Mouse (Mus musculus) cerebellum, adult 11 months (tissue): ENCODE data around the gene Rnf7.

Source experiments
- DNase-seq: peaks from one replicate; pipeline ENCODE4 v3.0.0; 2022

The Rnf7 gene

GRCm38 (mm10) chr9:96469556-96470265 lies 8.8 kb downstream of the Rnf7 start:
- no peak for DNase-seq

GRCm38 (mm10) chr9:96463708-96464107 lies 14.8 kb downstream of the Rnf7 start:
- DNase-seq = no peak

- no peak for DNase-seq
Observed at GRCm38 (mm10) chr9:96461607-96462006, 16.9 kb downstream of the Rnf7 start.

DNA sequence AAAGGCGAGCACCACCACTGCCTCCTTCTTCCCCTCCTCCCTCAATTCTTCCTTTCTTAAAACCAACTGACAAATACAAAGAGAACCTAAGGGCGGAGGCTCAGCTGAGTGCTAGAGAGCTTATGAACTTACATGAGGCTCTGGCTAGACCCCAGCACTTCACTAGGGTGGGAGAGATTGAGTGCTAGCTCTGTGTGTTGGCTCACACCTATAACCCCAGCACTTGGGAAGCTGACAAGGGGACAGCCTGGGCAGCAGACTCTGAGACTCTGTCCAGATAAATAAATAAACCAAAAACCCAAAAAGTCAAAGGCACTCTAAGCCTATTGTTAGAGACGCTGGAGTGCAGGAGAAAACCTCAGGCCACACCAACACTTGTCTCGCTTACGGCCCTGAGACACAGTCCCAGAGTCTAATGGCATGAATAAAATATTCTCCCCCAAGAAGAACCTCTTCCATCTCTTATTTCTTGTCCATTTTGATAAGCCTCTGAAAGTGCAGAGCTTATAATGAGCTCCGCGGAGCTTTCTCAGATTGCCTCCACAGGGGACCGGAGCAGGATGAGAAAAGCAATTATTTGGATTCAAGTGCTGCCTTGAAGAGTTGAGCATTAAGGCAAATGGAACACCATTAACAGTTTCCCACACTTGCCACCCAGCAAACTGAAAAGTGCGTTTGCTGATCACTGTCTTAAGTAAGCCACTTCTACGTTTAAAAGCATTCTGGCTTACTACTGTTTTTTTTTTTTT lies 18.2 kb downstream of the Rnf7 start:
- DNase-seq = no peak

DNA sequence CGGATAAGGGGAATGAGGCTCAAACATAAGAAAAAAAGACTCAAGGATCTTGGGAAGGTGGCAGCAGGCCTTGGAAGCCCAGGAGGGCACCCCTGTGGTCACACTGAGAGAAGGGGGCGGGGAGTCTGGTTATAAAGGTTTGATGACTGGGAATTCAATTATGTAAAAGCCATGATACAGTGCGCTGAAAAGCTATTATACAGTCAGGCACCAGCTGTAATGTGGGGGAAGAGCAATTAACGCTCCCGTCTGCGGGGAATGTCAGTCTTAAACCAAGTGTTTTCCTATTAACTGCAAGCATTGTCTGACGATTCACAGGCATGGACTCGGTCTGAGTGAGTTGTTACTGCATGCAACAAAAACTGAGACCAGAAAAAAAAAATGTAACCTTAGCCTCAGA lies 22.9 kb downstream of the Rnf7 start:
- no peak for DNase-seq

- DNase-seq = no peak
Observed at GRCm38 (mm10) chr9:96452956-96453355, 25.5 kb downstream of the Rnf7 start.

DNA sequence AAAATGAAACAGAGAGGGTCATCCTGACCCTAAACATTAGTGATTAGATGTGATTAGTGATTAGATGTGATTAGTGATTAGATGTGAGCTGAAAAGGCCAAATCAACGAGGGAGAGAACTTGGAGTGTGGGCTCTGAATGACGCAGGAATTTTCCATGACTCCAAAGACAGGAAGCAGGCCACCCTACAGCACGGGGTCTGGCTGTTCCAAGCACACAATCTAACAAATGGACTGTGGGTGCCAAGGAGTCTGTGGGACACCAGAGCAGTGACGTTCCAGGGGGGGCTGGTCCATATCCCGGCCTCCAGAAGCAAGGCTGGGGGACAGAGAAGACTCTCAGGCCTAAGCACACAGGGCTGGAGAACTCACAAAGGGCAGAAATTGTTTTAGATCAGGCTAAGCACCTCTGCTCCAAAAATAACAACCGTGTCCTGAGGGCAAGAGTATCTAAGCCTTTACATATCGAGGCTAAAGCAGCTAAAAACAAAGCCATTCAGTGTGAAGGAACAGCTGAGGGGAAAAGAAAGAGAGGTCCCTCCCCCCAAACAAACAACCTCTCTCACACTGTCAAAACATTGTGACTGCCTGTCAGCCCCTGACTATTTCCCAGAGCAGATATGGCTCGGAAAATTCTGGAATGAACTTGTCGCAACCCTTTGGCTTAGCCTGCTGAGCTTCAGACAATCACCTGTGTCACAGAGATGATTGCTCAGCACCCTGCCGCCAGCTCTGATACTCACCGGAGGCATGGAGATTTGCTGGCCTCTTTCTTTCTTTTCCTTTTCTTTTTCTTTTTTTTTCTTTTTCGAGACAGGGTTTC lies 27.4 kb downstream of the Rnf7 start:
- DNase-seq = no peak

DNA sequence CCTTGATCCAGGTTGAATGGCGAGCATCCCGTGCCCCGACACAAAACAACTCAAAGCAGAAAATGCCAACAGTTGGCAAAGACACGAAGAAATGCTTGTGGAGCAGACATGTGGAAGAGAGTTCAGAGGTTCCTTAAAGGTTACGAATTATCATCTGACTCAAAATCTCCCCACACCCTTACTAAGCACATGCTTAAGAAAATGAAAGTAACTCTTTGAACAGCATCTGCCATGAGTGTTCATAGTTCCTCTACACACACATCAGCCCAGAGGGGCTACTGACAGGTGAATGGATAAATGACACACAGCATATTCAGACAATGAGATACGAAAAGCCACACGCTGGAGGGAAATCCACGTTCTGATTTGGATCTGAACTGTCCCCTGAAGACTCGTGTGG lies 29.0 kb downstream of the Rnf7 start:
- no peak for DNase-seq

- no peak for DNase-seq
Observed at GRCm38 (mm10) chr9:96445351-96445750, 33.1 kb downstream of the Rnf7 start.

- no peak for DNase-seq
Observed at GRCm38 (mm10) chr9:96442081-96442480, 36.4 kb downstream of the Rnf7 start.

GRCm38 (mm10) chr9:96438334-96438871 lies 40.1 kb downstream of the Rnf7 start:
- peak; percentile 15 for DNase-seq

DNA sequence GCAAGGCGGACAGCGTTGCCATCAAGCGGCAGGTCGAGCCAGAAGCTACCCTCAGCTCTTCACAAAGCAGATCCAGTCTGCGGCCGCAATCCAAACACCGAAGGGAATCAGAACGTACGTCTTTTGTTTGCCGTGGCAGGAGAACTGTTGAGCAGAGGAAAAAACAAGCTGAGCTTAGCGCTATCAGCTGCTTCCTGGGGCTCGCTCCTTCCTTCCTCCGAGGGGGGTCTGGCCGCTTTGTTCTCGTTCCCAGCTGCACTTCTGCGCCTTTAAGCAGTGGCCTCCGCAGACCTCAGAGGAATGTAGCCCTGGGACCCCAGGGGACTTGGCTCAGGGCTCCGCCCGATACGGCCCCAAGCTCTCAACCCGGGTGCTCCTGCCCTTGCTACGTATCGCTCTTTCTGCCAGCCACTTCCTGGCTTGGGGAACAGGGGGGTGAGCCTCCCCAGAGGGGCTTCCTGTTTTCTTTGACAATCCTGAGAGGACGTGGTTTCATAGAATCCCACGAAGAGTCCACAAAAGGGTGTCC lies 40.6 kb downstream of the Rnf7 start:
- peak; percentile 13 for DNase-seq

- DNase-seq = no peak
Observed at GRCm38 (mm10) chr9:96436901-96437804, 41.3 kb downstream of the Rnf7 start.

DNA sequence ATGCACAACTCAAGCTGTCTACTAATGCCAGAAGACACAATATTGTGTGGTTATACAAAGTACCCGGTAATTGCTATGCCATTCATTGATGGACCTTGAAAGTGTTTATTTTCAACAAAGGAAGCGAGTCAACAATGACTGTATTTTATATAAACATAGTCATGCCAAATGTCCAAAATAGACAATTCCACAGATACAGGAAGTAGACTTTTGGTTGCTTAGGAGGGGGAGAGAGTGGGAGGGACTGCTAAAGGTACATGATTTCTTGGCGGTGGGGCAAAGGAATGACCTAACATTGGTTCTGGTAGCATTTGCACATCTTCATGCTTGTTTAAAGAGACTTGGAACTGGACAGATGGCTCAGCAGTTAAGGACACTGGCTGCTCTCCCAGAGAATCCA lies 45.9 kb downstream of the Rnf7 start:
- DNase-seq = no peak

GRCm38 (mm10) chr9:96431081-96431480 lies 47.4 kb downstream of the Rnf7 start:
- DNase-seq = no peak

- DNase-seq = no peak
Observed at GRCm38 (mm10) chr9:96428336-96429046, 50.0 kb downstream of the Rnf7 start.

DNA sequence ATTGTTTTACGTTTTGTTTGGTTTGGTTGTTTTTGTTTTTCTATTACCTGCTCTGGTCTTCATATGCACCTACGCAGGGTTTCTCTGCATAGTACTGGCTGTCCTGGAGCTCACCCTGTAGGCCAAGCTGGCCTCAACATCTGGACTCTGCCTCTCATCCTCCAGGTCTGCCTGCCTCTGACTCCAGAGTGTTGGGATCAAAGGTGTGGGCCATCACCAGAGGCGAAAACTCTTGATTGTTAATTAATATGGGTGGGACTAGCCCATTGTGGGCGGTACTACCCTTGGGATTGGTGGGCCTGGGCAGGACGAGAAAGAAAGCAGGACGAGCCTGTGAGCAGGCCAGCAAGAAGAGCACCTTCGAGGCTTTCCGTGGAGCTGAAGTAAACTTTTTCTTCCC lies 54.4 kb downstream of the Rnf7 start:
- no peak for DNase-seq
